Mouse (Mus musculus) kidney, embryonic 16.5 days (tissue): ENCODE data around the gene Agbl5. TPM values are rescaled to one million over a fixed set of nuclear protein-coding genes. Genes with fewer than 3 reads are reported as not detected.

ENCODE experiments used
- ATAC-seq: fragments of 200-750 bp; cut with Nextera tagmentation; 2 replicates; pipeline ENCODE4 v1.8.0; 2017; ENCODE audit warnings: moderate TSS enrichment; ENCODE audit not compliant: low FRiP score, low TSS enrichment
- H3K27ac ChIP-seq: fragments of 300-500 bp; sonication (generic); 2 replicates; pipeline ENCODE4 v1.5.1; 2014; ENCODE audit warnings: low read length
- H3K27me3 ChIP-seq: fragments of 300-500 bp; sonication (generic); 2 replicates; pipeline ENCODE4 v1.6.1; 2014; ENCODE audit warnings: low read length, control low read depth, mixed read lengths; ENCODE audit not compliant: insufficient read depth
- H3K36me3 ChIP-seq: fragments of 300-500 bp; sonication (generic); 2 replicates; pipeline ENCODE4 v1.6.1; 2014; ENCODE audit warnings: low read length, control low read depth, mixed read lengths; ENCODE audit not compliant: insufficient read depth
- H3K4me1 ChIP-seq: fragments of 300-500 bp; sonication (generic); 2 replicates; pipeline ENCODE4 v1.6.1; 2014; ENCODE audit warnings: low read length, control low read depth, mixed read lengths; ENCODE audit not compliant: insufficient read depth
- H3K4me2 ChIP-seq: fragments of 300-500 bp; sonication (generic); replicated peaks from 2 replicates; pipeline ENCODE4 v1.6.1; 2014; ENCODE audit warnings: low read depth, low read length
- H3K4me3 ChIP-seq: fragments of 300-500 bp; sonication (generic); 2 replicates; pipeline ENCODE4 v1.5.1; 2014; ENCODE audit warnings: mild to moderate bottlenecking, low read length
- H3K9ac ChIP-seq: fragments of 300-500 bp; sonication (generic); replicated peaks from 2 replicates; pipeline ENCODE4 v1.6.1; 2014; ENCODE audit warnings: low read length
- H3K9me3 ChIP-seq: fragments of 300-500 bp; sonication (generic); 2 replicates; pipeline ENCODE4 v1.6.1; 2016; ENCODE audit warnings: low read length, control low read depth
- WGBS: fragments of 180-500 bp; shearing (Covaris S2); extraction: QIAGEN DNeasy Blood & Tissue Kit; methylation state at CpG from one replicate; pipeline ENCODE4 v1.1.7; 2014; 5-methylcytosine and 5-hydroxymethylcytosine counted together
- polyA plus RNA-seq: library from polyadenylated mRNA; unstranded; fragments of >200 nt; fragmentation: Nextera tagmentation; extraction: Ambion mirVana; gene quantifications from 2 replicates; pipeline ENCODE4 v1.2.1, GENCODE M21; 2015

Gene Agbl5
- polyA plus RNA-seq, 1 experiment from 2014 or later = 23.9 TPM

- no peak overlapping the region for H3K27ac ChIP-seq
- H3K27me3 ChIP-seq = no peaks in the 10 kb centered on the region
- no peak overlapping the region for H3K9ac ChIP-seq
- no peak for ATAC-seq
- no peaks in the 10 kb centered on the region for H3K9me3 ChIP-seq
- H3K36me3 ChIP-seq = no peaks in the 10 kb centered on the region
- H3K4me2 ChIP-seq = no peak overlapping the region
- H3K4me1 ChIP-seq = peaks cover 7% of the 10 kb centered on the region; the same call in 1 of the 2 replicates
- no peak overlapping the region for H3K4me3 ChIP-seq
- 91% methylated on average over 2 of the region's 2 CpGs for WGBS
Observed at GRCm38 (mm10) chr5:30943004-30943403, 54.5 kb downstream of the Agbl5 start.

GRCm38 (mm10) chr5:30944344-30944743 lies 55.9 kb downstream of the Agbl5 start:
- H3K27me3 ChIP-seq = no peaks in the 10 kb centered on the region
- no peak overlapping the region for H3K9ac ChIP-seq
- H3K4me2 ChIP-seq = no peak overlapping the region
- H3K36me3 ChIP-seq = no peaks in the 10 kb centered on the region
- H3K4me1 ChIP-seq = peaks cover 15% of the 10 kb centered on the region
- ATAC-seq = no peak
- H3K4me3 ChIP-seq = no peak overlapping the region
- 88% methylated on average over 6 of the region's 6 CpGs for WGBS
- H3K9me3 ChIP-seq = no peaks in the 10 kb centered on the region
- no peak overlapping the region for H3K27ac ChIP-seq

GRCm38 (mm10) chr5:30944956-30945781 lies 56.7 kb downstream of the Agbl5 start, which contains the start of gene Cgref1:
Gene Cgref1 (minus strand): TSS chr5:30945591.
- no peaks in the 10 kb centered on the region for H3K27me3 ChIP-seq
- no peaks in the 10 kb centered on the region for H3K36me3 ChIP-seq
- ATAC-seq = peak; percentile 53
- H3K9me3 ChIP-seq = no peaks in the 10 kb centered on the region
- peak within 1 kb of the TSS; percentile 72 for H3K9ac ChIP-seq
- H3K27ac ChIP-seq = no peak within 1 kb of the TSS
- 6% methylated on average over 44 of the region's 44 CpGs for WGBS
- peaks cover 20% of the 10 kb centered on the region for H3K4me1 ChIP-seq
- peak within 1 kb of the TSS; percentile 56 for H3K4me3 ChIP-seq
- H3K4me2 ChIP-seq = peak within 1 kb of the TSS; percentile 87

- Histone ChIP-seq H3K36me3 (peaks cover 18% of the 10 kb centered on the region), H3K9me3 (no peaks in the 10 kb centered on the region), H3K27me3 (no peaks in the 10 kb centered on the region), H3K4me1 (peaks cover 28% of the 10 kb centered on the region), H3K4me3 (no peak overlapping the region), H3K27ac (peak overlapping the region; percentile 88), H3K4me2 (0 out of 2 replicates have a peak overlapping the region, but pooled peaks have one; percentile 92), H3K9ac (0 out of 2 replicates have a peak overlapping the region, but pooled peaks have one; percentile 76)
- WGBS = 68% methylated on average over 5 of the region's 5 CpGs
- no peak for ATAC-seq
Observed at GRCm38 (mm10) chr5:30948620-30949019, 60.1 kb downstream of the Agbl5 start.

GRCm38 (mm10) chr5:30949654-30950326 lies 61.3 kb downstream of the Agbl5 start:
- no peaks in the 10 kb centered on the region for H3K9me3 ChIP-seq
- peaks cover 28% of the 10 kb centered on the region for H3K4me1 ChIP-seq
- peaks cover 30% of the 10 kb centered on the region for H3K36me3 ChIP-seq
- H3K27ac ChIP-seq = peak overlapping the region; percentile 88
- H3K4me2 ChIP-seq = peak overlapping the region; percentile 92
- peak overlapping the region; percentile 77 for H3K9ac ChIP-seq
- peak; percentile 91 for ATAC-seq
- WGBS = under 1% methylated on average over 31 of the region's 31 CpGs
- H3K27me3 ChIP-seq = no peaks in the 10 kb centered on the region
- H3K4me3 ChIP-seq = peak overlapping the region; percentile 70

GRCm38 (mm10) chr5:30950451-30950850 lies 62.0 kb downstream of the Agbl5 start:
- H3K9ac ChIP-seq = peak overlapping the region; percentile 77
- no peaks in the 10 kb centered on the region for H3K27me3 ChIP-seq
- peak overlapping the region; percentile 92 for H3K4me2 ChIP-seq
- peak overlapping the region; percentile 88 for H3K27ac ChIP-seq
- peak overlapping the region; percentile 70 for H3K4me3 ChIP-seq
- peaks cover 22% of the 10 kb centered on the region for H3K4me1 ChIP-seq
- WGBS = 63% methylated on average over 4 of the region's 4 CpGs
- ATAC-seq = no peak
- H3K36me3 ChIP-seq = peaks cover 36% of the 10 kb centered on the region
- no peaks in the 10 kb centered on the region for H3K9me3 ChIP-seq

GRCm38 (mm10) chr5:30950922-30951321 lies 62.4 kb downstream of the Agbl5 start:
- H3K4me1 ChIP-seq = peaks cover 21% of the 10 kb centered on the region
- H3K9me3 ChIP-seq = no peaks in the 10 kb centered on the region
- H3K4me3 ChIP-seq = no peak overlapping the region
- H3K27me3 ChIP-seq = no peaks in the 10 kb centered on the region
- H3K36me3 ChIP-seq = peaks cover 41% of the 10 kb centered on the region
- peak overlapping the region; percentile 92; the same call in 1 of the 2 replicates for H3K4me2 ChIP-seq
- ATAC-seq = no peak
- H3K27ac ChIP-seq = no peak overlapping the region
- H3K9ac ChIP-seq = no peak overlapping the region
- 92% methylated on average over 2 of the region's 2 CpGs for WGBS

- H3K27me3 ChIP-seq = no peaks in the 10 kb centered on the region
- WGBS = 80% methylated on average over 6 of the region's 6 CpGs
- peaks cover 21% of the 10 kb centered on the region for H3K4me1 ChIP-seq
- H3K4me3 ChIP-seq = no peak overlapping the region
- H3K9me3 ChIP-seq = no peaks in the 10 kb centered on the region
- H3K27ac ChIP-seq = no peak overlapping the region
- H3K36me3 ChIP-seq = peaks cover 43% of the 10 kb centered on the region
- no peak for ATAC-seq
- H3K4me2 ChIP-seq = no peak overlapping the region
- H3K9ac ChIP-seq = no peak overlapping the region
Observed at GRCm38 (mm10) chr5:30951706-30952105, 63.2 kb downstream of the Agbl5 start.

- 88% methylated on average over 5 of the region's 5 CpGs for WGBS
Observed at GRCm38 (mm10) chr5:30952551-30952950, 64.1 kb downstream of the Agbl5 start.

More at GRCm38 (mm10) chr5:30952551-30952950, 64.1 kb downstream of the Agbl5 start:
- Histone ChIP-seq H3K36me3 (peaks cover 46% of the 10 kb centered on the region), H3K4me3 (no peak overlapping the region), H3K27me3 (no peaks in the 10 kb centered on the region), H3K9me3 (no peaks in the 10 kb centered on the region), H3K27ac (no peak overlapping the region), H3K9ac (no peak overlapping the region), H3K4me1 (peaks cover 24% of the 10 kb centered on the region), H3K4me2 (no peak overlapping the region)
- no peak for ATAC-seq
